Mouse (Mus musculus) limb, embryonic 14.5 days (tissue): ENCODE results near the gene Lingo2. TPM values are rescaled to one million over a fixed set of nuclear protein-coding genes. Genes with fewer than 3 reads are reported as not detected.

Source experiments
- ATAC-seq: fragments of 200-750 bp; cut with Nextera tagmentation; 2 replicates; pipeline ENCODE4 v1.8.0; 2017; ENCODE audit warnings: low read depth, moderate number of reproducible peaks, moderate TSS enrichment; ENCODE audit not compliant: low FRiP score
- DNase-seq: peaks from one replicate; pipeline ENCODE4 v3.0.0-alpha.2; 2015; ENCODE audit warnings: low spot score
- H3K27ac ChIP-seq: fragments of 300-500 bp; sonication (generic); replicated peaks from 2 replicates; pipeline ENCODE4 v1.5.1; 2014; ENCODE audit warnings: low read depth, mild to moderate bottlenecking, low read length, moderate library complexity, mixed read lengths
- H3K27me3 ChIP-seq: fragments of 300-500 bp; sonication (generic); 2 replicates; pipeline ENCODE4 v1.6.1; 2014; ENCODE audit warnings: low read length, mixed read lengths; ENCODE audit not compliant: control insufficient read depth, insufficient read depth
- H3K36me3 ChIP-seq: fragments of 300-500 bp; sonication (generic); 2 replicates; pipeline ENCODE4 v1.6.1; 2014; ENCODE audit warnings: mild to moderate bottlenecking, low read length, moderate library complexity, mixed read lengths; ENCODE audit not compliant: control insufficient read depth, insufficient read depth
- H3K4me1 ChIP-seq: fragments of 300-500 bp; sonication (generic); 2 replicates; pipeline ENCODE4 v1.6.1; 2014; ENCODE audit warnings: antibody characterized with exemption, low read length, mixed read lengths; ENCODE audit not compliant: control insufficient read depth, insufficient read depth
- H3K4me2 ChIP-seq: fragments of 300-500 bp; sonication (generic); replicated peaks from 2 replicates; pipeline ENCODE4 v1.6.1; 2014; ENCODE audit warnings: low read depth, mild to moderate bottlenecking, low read length, moderate library complexity; ENCODE audit not compliant: severe bottlenecking
- H3K4me3 ChIP-seq: fragments of 300-500 bp; sonication (generic); replicated peaks from 2 replicates; pipeline ENCODE4 v1.5.1; 2014; ENCODE audit warnings: low read length
- H3K9ac ChIP-seq: fragments of 300-500 bp; sonication (generic); 2 replicates; pipeline ENCODE4 v1.6.1; 2014; ENCODE audit warnings: mild to moderate bottlenecking, low read depth, low read length, moderate library complexity; ENCODE audit not compliant: severe bottlenecking
- H3K9me3 ChIP-seq: fragments of 300-500 bp; sonication (generic); 2 replicates; pipeline ENCODE4 v1.6.1; 2016; ENCODE audit warnings: low read length; ENCODE audit not compliant: control insufficient read depth
- POLR2A ChIP-seq: fragments of 200-500 bp; IDR thresholded peaks from 2 replicates; pipeline ENCODE4 v1.8.0; 2012; ENCODE audit warnings: inconsistent platforms, mild to moderate bottlenecking, moderate library complexity, borderline replicate concordance; ENCODE audit not compliant: insufficient read depth, insufficient read length; ENCODE audit errors: extremely low read depth
- WGBS: fragments of 180-500 bp; shearing (Covaris S2); extraction: QIAGEN DNeasy Blood & Tissue Kit; methylation state at CpG from one replicate; pipeline ENCODE4 v1.1.7; 2014; 5-methylcytosine and 5-hydroxymethylcytosine counted together
- polyA plus RNA-seq, 2 experiments: library from polyadenylated mRNA; depleted of rRNA in 1 of 2; stranded (reverse) in 1 of 2; unstranded in 1 of 2; fragments of >200 nt; fragmentation: Nextera tagmentation in 1 of 2; extraction: Ambion mirVana in 1 of 2; gene quantifications; 2 replicates each; pipeline versions ENCODE4 v1.2.1 to v1.2.3; 2012 to 2014

Lingo2 gene
- polyA plus RNA-seq, 2 experiments = 0.89 to 4.3 TPM

- Histone ChIP-seq H3K9ac (no peak overlapping the region), H3K9me3 (no peaks in the 10 kb centered on the region), H3K4me2 (no peak overlapping the region), H3K36me3 (no peaks in the 10 kb centered on the region), H3K27me3 (no peaks in the 10 kb centered on the region), H3K4me1 (no peaks in the 10 kb centered on the region), H3K4me3 (no peak overlapping the region), H3K27ac (no peak overlapping the region)
- no peak for TF ChIP-seq POLR2A
- ATAC-seq = no peak
- 83% methylated on average over 4 of the region's 4 CpGs for WGBS
- DNase-seq = no peak
Measured at GRCm38 (mm10) chr4:35963532-35963931, 988.0 kb downstream of the Lingo2 start.

- DNase-seq (no peak), ATAC-seq (no peak)
Measured at GRCm38 (mm10) chr4:35951894-35952293, 999.7 kb downstream of the Lingo2 start.

GRCm38 (mm10) chr4:35951251-35951650 lies 1000.3 kb downstream of the Lingo2 start:
- no peak overlapping the region for H3K27ac ChIP-seq
- DNase-seq (no peak), ATAC-seq (no peak)
- 88% methylated on average over 3 of the region's 3 CpGs for WGBS
- no peak overlapping the region for H3K4me2 ChIP-seq
- H3K27me3 ChIP-seq = no peaks in the 10 kb centered on the region
- no peak overlapping the region for H3K4me3 ChIP-seq
- no peak overlapping the region for H3K9ac ChIP-seq
- TF ChIP-seq POLR2A = no peak
- no peaks in the 10 kb centered on the region for H3K36me3 ChIP-seq
- no peaks in the 10 kb centered on the region for H3K9me3 ChIP-seq
- H3K4me1 ChIP-seq = no peaks in the 10 kb centered on the region

More at GRCm38 (mm10) chr4:35951894-35952293, 999.7 kb downstream of the Lingo2 start:
- H3K27me3 ChIP-seq = no peaks in the 10 kb centered on the region
- H3K9me3 ChIP-seq = no peaks in the 10 kb centered on the region
- no peak overlapping the region for H3K27ac ChIP-seq
- no peak overlapping the region for H3K4me3 ChIP-seq
- H3K9ac ChIP-seq = no peak overlapping the region
- no peaks in the 10 kb centered on the region for H3K4me1 ChIP-seq
- TF ChIP-seq POLR2A = no peak
- no peaks in the 10 kb centered on the region for H3K36me3 ChIP-seq
- no peak overlapping the region for H3K4me2 ChIP-seq

GRCm38 (mm10) chr4:35934056-35934661 lies 1017.4 kb downstream of the Lingo2 start:
- TF ChIP-seq POLR2A = no peak
- Histone ChIP-seq H3K36me3 (no peaks in the 10 kb centered on the region), H3K4me2 (no peak overlapping the region), H3K4me1 (no peaks in the 10 kb centered on the region), H3K27ac (no peak overlapping the region), H3K9ac (no peak overlapping the region), H3K4me3 (no peak overlapping the region), H3K27me3 (no peaks in the 10 kb centered on the region), H3K9me3 (no peaks in the 10 kb centered on the region)
- ATAC-seq (no peak), DNase-seq (no peak)
- 60% methylated on average over 4 of the region's 4 CpGs for WGBS

- ATAC-seq = no peak
- no peaks in the 10 kb centered on the region for H3K27me3 ChIP-seq
- H3K4me3 ChIP-seq = no peak overlapping the region
- H3K9me3 ChIP-seq = no peaks in the 10 kb centered on the region
- no peak for TF ChIP-seq POLR2A
- no peak overlapping the region for H3K4me2 ChIP-seq
- H3K9ac ChIP-seq = no peak overlapping the region
- no peaks in the 10 kb centered on the region for H3K4me1 ChIP-seq
- no peak for DNase-seq
- no peak overlapping the region for H3K27ac ChIP-seq
- H3K36me3 ChIP-seq = no peaks in the 10 kb centered on the region
- WGBS = 77% methylated on average over 2 of the region's 2 CpGs
Measured at GRCm38 (mm10) chr4:35927722-35928121, 1023.8 kb downstream of the Lingo2 start.
